Mouse (Mus musculus) stomach, postnatal 0 days (tissue): ENCODE measurements at regions not wholly inside any gene's neighbourhood (a gene's known extent, or its start where the extent isn't known, plus 50 kb on each side); places are given as distances from the start of the nearest gene placed in this dataset.

Experiments
- CTCF ChIP-seq: IDR thresholded peaks from 2 replicates; pipeline ENCODE4 v1.5.1; 2016; ENCODE audit warnings: antibody characterized with exemption, low read depth, mild to moderate bottlenecking, moderate library complexity
- EP300 ChIP-seq: optimal IDR thresholded peaks from 2 replicates; pipeline ENCODE3; 2016; ENCODE audit warnings: antibody characterized with exemption

GRCm38 (mm10) chr5:43062499-43062898 lies 170.5 kb upstream of the Cpeb2 start:
- TF ChIP-seq CTCF: no peak
- no peak for TF ChIP-seq EP300
